Mouse (Mus musculus) heart, adult 8-10 months (tissue): Measurements from ENCODE around the gene Nr0b2. TPM values are rescaled to one million over a fixed set of nuclear protein-coding genes. Genes with fewer than 3 reads are reported as not detected.

Source experiments
- DNase-seq: peaks from one replicate; pipeline ENCODE4 v3.0.0; 2022; ENCODE audit warnings: low spot score
- microRNA-seq: library from miRNA; unstranded; fragments of <30 nt; microRNA quantifications from one replicate; pipeline ENCODE4 v1.2.0, GENCODE M21; 2022
- total RNA-seq, 4 experiments: library from RNA; stranded (reverse); gene quantifications; 2 replicates each; pipeline ENCODE4 v1.2.4; 2022

Gene Nr0b2
- total RNA-seq, 4 experiments from 2014 or later: 13.2 to 19.5 (median 16.9) TPM

- DNase-seq: no peak
Measured at GRCm38 (mm10) chr4:133605330-133605729, 52.2 kb downstream of the Nr0b2 start.

Small RNA genes within 50 kb of the gene (microRNA-seq; reads per million reads assigned to microRNA genes)
- not detected for gene Gm23158

Other genes with a start within 250 kb of the Nr0b2 start
- 10 to 100 TPM; 77.3 to 94.3 (median 79.2) TPM for gene Wdtc1, start 199.9 kb upstream of the Nr0b2 start, total RNA-seq
- gene Slc9a1, start 183.7 kb upstream of the Nr0b2 start, total RNA-seq: 10 to 100 TPM; 16.0 to 21.9 (median 16.5) TPM
- 1 to 10 TPM; 1.3 to 3.0 (median 1.6) TPM for gene Tent5b, start 73.2 kb upstream of the Nr0b2 start, total RNA-seq
- gene Trnp1, start 54.8 kb upstream of the Nr0b2 start, total RNA-seq: 1 to 10 TPM; 1.3 to 1.8 (median 1.6) TPM
- gene Kdf1, start 34.4 kb upstream of the Nr0b2 start, total RNA-seq: not detected
- 10 to 100 TPM; 66.4 to 92.0 (median 73.0) TPM for gene Nudc, start 7.4 kb upstream of the Nr0b2 start, total RNA-seq
- gene Gpatch3, start 21.4 kb downstream of the Nr0b2 start, total RNA-seq: 1 to 10 TPM; 3.0 to 4.6 (median 3.7) TPM
- 1 to 10 TPM; 7.2 to 8.1 (median 8.1) TPM for gene Gpn2, start 31.0 kb downstream of the Nr0b2 start, total RNA-seq
- 1 to 10 TPM in 3 of 4 experiments, under 1 TPM in 1; 0.88 to 1.6 (median 1.1) TPM for gene Sfn, start 48.8 kb downstream of the Nr0b2 start, total RNA-seq
- 10 to 100 TPM; 16.1 to 24.3 (median 22.1) TPM for gene Zdhhc18, start 96.8 kb downstream of the Nr0b2 start, total RNA-seq
- gene Pigv, start 119.3 kb downstream of the Nr0b2 start, total RNA-seq: 10 to 100 TPM in 3 of 4 experiments, 1 to 10 TPM in 1; 9.2 to 13.8 (median 13.2) TPM
- gene Arid1a, start 203.4 kb downstream of the Nr0b2 start, total RNA-seq: 10 to 100 TPM; 35.4 to 40.0 (median 37.0) TPM